Mouse (Mus musculus) ES-E14 (cell line): ENCODE measurements at regions not wholly inside any gene's neighbourhood (a gene's known extent, or its start where the extent isn't known, plus 50 kb on each side); places are given as distances from the start of the nearest gene placed in this dataset.

Experiments used
- DNase-seq: peaks from one replicate; pipeline ENCODE4 v3.0.0-alpha.2; 2013; ENCODE audit warnings: low read depth, low spot score
- H3K27ac ChIP-seq: 2 replicates; pipeline ENCODE4 v1.5.1; 2012; ENCODE audit warnings: low read depth, mild to moderate bottlenecking, low read length, moderate library complexity, mixed read lengths; ENCODE audit not compliant: poor library complexity, insufficient read depth, severe bottlenecking
- H3K36me3 ChIP-seq: 2 replicates; pipeline ENCODE4 v1.6.1; 2012; ENCODE audit warnings: mild to moderate bottlenecking, low read length, moderate library complexity, mixed read lengths; ENCODE audit not compliant: control insufficient read depth, poor library complexity, insufficient read depth, severe bottlenecking
- H3K4me1 ChIP-seq, 2 experiments: fragments of 150-350 bp in 1 of 2; sonication (generic) in 1 of 2; 2 replicates each; pipeline ENCODE4 v1.6.1; 2012; ENCODE audit warnings: low read length in 2 of 2, mild to moderate bottlenecking in 1 of 2, mixed read lengths in 1 of 2; ENCODE audit not compliant: control insufficient read depth in 2 of 2, insufficient read depth in 2 of 2, poor library complexity in 1 of 2
- H3K4me3 ChIP-seq, 2 experiments: fragments of 150-350 bp in 1 of 2; sonication (generic) in 1 of 2; 2 replicates each; pipeline ENCODE4 v1.5.1; 2012; ENCODE audit warnings: low read length in 2 of 2, low read depth in 1 of 2, mild to moderate bottlenecking in 1 of 2, mixed read lengths in 1 of 2; ENCODE audit not compliant: insufficient read depth in 1 of 2, poor library complexity in 1 of 2, severe bottlenecking in 1 of 2
- H3K9ac ChIP-seq: 2 replicates; pipeline ENCODE4 v1.6.1; 2012; ENCODE audit warnings: low read depth, mild to moderate bottlenecking, low read length, mixed read lengths; ENCODE audit not compliant: poor library complexity, insufficient read depth, severe bottlenecking
- H3K9me3 ChIP-seq: fragments of 150-350 bp; sonication (generic); 2 replicates; pipeline ENCODE4 v1.6.1; 2012; ENCODE audit warnings: low read depth, mild to moderate bottlenecking, low read length; ENCODE audit not compliant: control insufficient read depth, insufficient read depth
- CHD2 ChIP-seq: IDR thresholded peaks from 2 replicates; pipeline ENCODE4 v1.6.1; 2014; ENCODE audit warnings: mild to moderate bottlenecking, low read depth, low read length, inconsistent platforms
- HCFC1 ChIP-seq: IDR thresholded peaks from 2 replicates; pipeline ENCODE4 v1.6.1; 2012; ENCODE audit warnings: low read length, inconsistent platforms, borderline replicate concordance; ENCODE audit not compliant: insufficient read depth
- MAFK ChIP-seq: IDR thresholded peaks from 2 replicates; pipeline ENCODE4 v1.6.1; 2014; ENCODE audit warnings: mild to moderate bottlenecking, low read depth, low read length, inconsistent platforms; ENCODE audit not compliant: insufficient read depth
- ZC3H11A ChIP-seq: IDR thresholded peaks from 2 replicates; pipeline ENCODE4 v1.6.1; 2012; ENCODE audit warnings: low read depth, mild to moderate bottlenecking, inconsistent platforms, low read length, borderline replicate concordance
- ZNF384 ChIP-seq: IDR thresholded peaks from 2 replicates; pipeline ENCODE4 v1.6.1; 2012; ENCODE audit warnings: low read depth, low read length, inconsistent platforms
- in situ Hi-C, 2 experiments: fragments of 600-800 bp; cut with MboI; formaldehyde crosslinking; loops; one replicate each; pipeline ENCODE4 v1.15.1; 2025; ENCODE audit warnings: low sequenced_read_pairs in 2 of 2, inconsistent platforms in 1 of 2; ENCODE audit not compliant: unreplicated experiment in 2 of 2

GRCm38 (mm10) chr19:59404082-59404481 lies 54.1 kb upstream of the Emx2 start:
- Histone ChIP-seq H3K4me3 (no peak overlapping the region), H3K9me3 (no peaks in the 10 kb centered on the region), H3K4me1 (no peaks in the 10 kb centered on the region), H3K27ac (no peak overlapping the region), H3K36me3 (no peaks in the 10 kb centered on the region), H3K9ac (no peak overlapping the region)
- DNase-seq = no peak
- in situ Hi-C loops = loop anchor here in 1 of 2 experiments (25.0 kb wide), 1 partner anchor 933 kb away; no protein-coding TSS in a partner anchor
- TF ChIP-seq MAFK = no peak
- TF ChIP-seq HCFC1 = no peak
- no peak for TF ChIP-seq ZC3H11A
- no peak for TF ChIP-seq ZNF384
- TF ChIP-seq CHD2 = no peak

- DNase-seq = no peak
- in situ Hi-C loops = loop anchor here in 1 of 2 experiments (25.0 kb wide), 1 partner anchor 933 kb away; no protein-coding TSS in a partner anchor
- Histone ChIP-seq H3K9ac (no peak overlapping the region), H3K4me1 (no peaks in the 10 kb centered on the region), H3K4me3 (no peak overlapping the region), H3K36me3 (no peaks in the 10 kb centered on the region), H3K9me3 (no peaks in the 10 kb centered on the region), H3K27ac (no peak overlapping the region)
- TF ChIP-seq MAFK = no peak
- no peak for TF ChIP-seq HCFC1
- no peak for TF ChIP-seq CHD2
- TF ChIP-seq ZC3H11A = no peak
- TF ChIP-seq ZNF384 = no peak
Observed at GRCm38 (mm10) chr19:59404766-59405165, 53.4 kb upstream of the Emx2 start.

GRCm38 (mm10) chr19:59405616-59406015 lies 52.6 kb upstream of the Emx2 start:
- in situ Hi-C loops = loop anchor here in 1 of 2 experiments (25.0 kb wide), 1 partner anchor 932 kb away; no protein-coding TSS in a partner anchor
- Histone ChIP-seq H3K4me3 (no peak overlapping the region), H3K4me1 (no peaks in the 10 kb centered on the region), H3K9me3 (no peaks in the 10 kb centered on the region), H3K36me3 (no peaks in the 10 kb centered on the region), H3K9ac (no peak overlapping the region), H3K27ac (no peak overlapping the region)
- TF ChIP-seq CHD2 = no peak
- no peak for TF ChIP-seq ZNF384
- TF ChIP-seq HCFC1 = no peak
- no peak for TF ChIP-seq MAFK
- no peak for TF ChIP-seq ZC3H11A
- DNase-seq = no peak

- in situ Hi-C loops = loop anchor here in 1 of 2 experiments (25.0 kb wide), 1 partner anchor 929 kb away; no protein-coding TSS in a partner anchor
- Histone ChIP-seq H3K27ac (no peak overlapping the region), H3K4me1 (no peaks in the 10 kb centered on the region), H3K36me3 (no peaks in the 10 kb centered on the region), H3K4me3 (no peak overlapping the region), H3K9ac (no peak overlapping the region), H3K9me3 (no peaks in the 10 kb centered on the region)
- TF ChIP-seq HCFC1 (no peak), MAFK (no peak), ZC3H11A (no peak), CHD2 (no peak), ZNF384 (no peak)
- DNase-seq = no peak
Observed at GRCm38 (mm10) chr19:59408094-59408493, 50.1 kb upstream of the Emx2 start.
